ENCODE assay signal across 10 mouse cellular contexts in the genomic region with DNA sequence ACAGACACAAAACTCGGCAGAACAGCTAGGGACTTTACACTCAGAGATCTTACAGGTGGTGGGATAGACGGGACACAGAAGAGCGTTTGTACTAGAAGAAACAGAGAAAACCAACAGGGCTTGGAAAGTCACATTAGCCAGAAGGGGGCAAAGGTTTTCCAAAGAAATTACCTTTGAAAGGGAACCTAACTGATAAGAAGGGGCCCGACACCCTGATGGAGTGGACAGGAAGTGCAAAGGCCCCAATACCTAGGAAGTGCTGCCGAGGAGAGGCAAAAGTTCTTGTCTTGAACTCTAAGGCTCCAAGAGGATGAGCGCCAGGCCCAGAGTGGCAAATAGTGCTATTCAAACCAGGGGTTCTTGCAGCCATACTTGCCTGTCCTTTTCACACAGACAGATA. TPM values are rescaled to one million over a fixed set of nuclear protein-coding genes. Genes with fewer than 3 reads are reported as not detected.
A peak's percentile ranks its signal among the peaks of the same experiment; 100 is the strongest.
DNase-seq lines count a peak whose midpoint lies in the region; ATAC-seq and TF ChIP-seq lines count a peak whose summit lies in the region.
"Had no signal": no experiment of that assay in that cellular context is flagged by ENCODE, and none has a peak within 500 bp of the region (broad histone marks: within the 10 kb centered on the region; RNA-seq: fewer than 3 reads in every experiment).

No protein-coding gene starts in this region.

- no peak overlapping the region for H3K9ac ChIP-seq in heart, embryonic 12.5 days
- H3K9ac ChIP-seq in lung, embryonic 16.5 days (ENCODE audit: low read length), result peak overlapping the region; percentile 43; the same call in 1 of the 2 replicates
- H3K9ac ChIP-seq in intestine, embryonic 14.5 days (ENCODE audit: low read length), result peak overlapping the region; percentile 1; the same call in 1 of the 2 replicates

- H3K9me3 ChIP-seq in heart, embryonic 10.5 days, result no peaks in the 10 kb centered on the region
- no peaks in the 10 kb centered on the region for H3K9me3 ChIP-seq in heart, embryonic 12.5 days (replicated peaks)
- H3K9me3 ChIP-seq in lung, embryonic 16.5 days (ENCODE audit: control insufficient read depth, low read length), result no peaks in the 10 kb centered on the region
- H3K9me3 ChIP-seq in intestine, embryonic 14.5 days (ENCODE audit: control insufficient read depth, low read length), result no peaks in the 10 kb centered on the region
- H3K9me3 ChIP-seq: megakaryocyte, embryonic 14.5 days had no signal

- no peak for DNase-seq in heart, embryonic 10.5 days (ENCODE audit: low spot score)
- no peak for DNase-seq in lung, postnatal 10 days
- no peak for DNase-seq in intestine, embryonic 14.5 days (ENCODE audit: low spot score)
- DNase-seq in frontal cortex, adult 2 months (ENCODE audit: extremely low spot score in 1 of 2, low spot score in 1 of 2), result no peak
- no peak for DNase-seq in embryo, embryonic 11 days

- H3K4me2 ChIP-seq in heart, embryonic 12.5 days, result no peak overlapping the region
- peak overlapping the region; percentile 96; the same call in 1 of the 2 replicates for H3K4me2 ChIP-seq in lung, embryonic 16.5 days (ENCODE audit: low read depth, low read length)
- H3K4me2 ChIP-seq in intestine, embryonic 14.5 days (ENCODE audit: low read length), result peak overlapping the region; percentile 94

- H3K4me1 ChIP-seq in heart, embryonic 10.5 days, result peaks cover 63% of the 10 kb centered on the region
- H3K4me1 ChIP-seq in heart, embryonic 12.5 days (replicated peaks), result peaks cover 38% of the 10 kb centered on the region
- H3K4me1 ChIP-seq in lung, embryonic 16.5 days (replicated peaks; ENCODE audit: control insufficient read depth, insufficient read depth, low read length), result peaks cover 11% of the 10 kb centered on the region
- peaks cover 10% of the 10 kb centered on the region for H3K4me1 ChIP-seq in intestine, embryonic 14.5 days (replicated peaks; ENCODE audit: control insufficient read depth, insufficient read depth, low read length)
- H3K4me1 ChIP-seq in small intestine, adult 2 months (ENCODE audit: control insufficient read depth, insufficient read depth, insufficient read length, low read length), result peaks cover 22% of the 10 kb centered on the region; the same call in 1 of the 2 replicates

- no peak for TF ChIP-seq CTCF in small intestine, adult 2 months (IDR thresholded peaks at IDR 0.05; ENCODE audit: extremely low read depth, insufficient read length, insufficient replicate concordance, low read depth, low read length)

- H3K27me3 ChIP-seq in heart, embryonic 10.5 days (ENCODE audit: insufficient read depth, poor library complexity, severe bottlenecking), result peaks cover 56% of the 10 kb centered on the region
- peaks cover 40% of the 10 kb centered on the region for H3K27me3 ChIP-seq in heart, embryonic 12.5 days (replicated peaks)
- H3K27me3 ChIP-seq in lung, embryonic 16.5 days (ENCODE audit: control insufficient read depth, insufficient read depth, low read depth, low read length), result no peaks in the 10 kb centered on the region
- no peaks in the 10 kb centered on the region for H3K27me3 ChIP-seq in intestine, embryonic 14.5 days (replicated peaks; ENCODE audit: control insufficient read depth, insufficient read depth, low read length)
- H3K27me3 ChIP-seq in small intestine, adult 2 months (ENCODE audit: control insufficient read depth, insufficient read depth, low read length), result no peaks in the 10 kb centered on the region

- WGBS in heart, embryonic 10.5 days, result 52% methylated on average over 6 of the region's 6 CpGs
- WGBS in heart, embryonic 12.5 days, result 56% methylated on average over 6 of the region's 6 CpGs
- 33% methylated on average over 6 of the region's 6 CpGs for WGBS in lung, embryonic 16.5 days
- WGBS in intestine, embryonic 14.5 days, result 47% methylated on average over 6 of the region's 6 CpGs
- 25% methylated on average over 6 of the region's 6 CpGs for WGBS in small intestine, adult 2 months

- no peaks in the 10 kb centered on the region for H3K36me3 ChIP-seq in heart, embryonic 10.5 days
- H3K36me3 ChIP-seq in heart, embryonic 12.5 days, result no peaks in the 10 kb centered on the region
- H3K36me3 ChIP-seq in lung, embryonic 16.5 days (ENCODE audit: control insufficient read depth, insufficient read depth, low read length), result no peaks in the 10 kb centered on the region
- no peaks in the 10 kb centered on the region for H3K36me3 ChIP-seq in intestine, embryonic 14.5 days (ENCODE audit: control insufficient read depth, insufficient read depth, low read length)
- H3K36me3 ChIP-seq in small intestine, adult 2 months (ENCODE audit: control insufficient read depth, insufficient read depth, low read length), result no peaks in the 10 kb centered on the region

- 0 out of 2 replicates have a peak overlapping the region, but pooled peaks have one; percentile 83 for H3K27ac ChIP-seq in heart, embryonic 10.5 days
- H3K27ac ChIP-seq in heart, embryonic 12.5 days (ENCODE audit: poor library complexity, severe bottlenecking), result no peak overlapping the region
- no peak overlapping the region for H3K27ac ChIP-seq in lung, embryonic 16.5 days (ENCODE audit: low read length)
- H3K27ac ChIP-seq in intestine, embryonic 14.5 days (ENCODE audit: low read depth), result peak overlapping the region; percentile 76
- peak overlapping the region; percentile 98 for H3K27ac ChIP-seq in small intestine, adult 2 months (ENCODE audit: insufficient read depth, low read depth, low read length)

- peak overlapping the region; percentile 72; the same call in 1 of the 2 replicates for H3K4me3 ChIP-seq in heart, embryonic 10.5 days
- no peak overlapping the region for H3K4me3 ChIP-seq in heart, embryonic 12.5 days
- H3K4me3 ChIP-seq in lung, embryonic 16.5 days (ENCODE audit: low read length), result no peak overlapping the region
- H3K4me3 ChIP-seq in intestine, embryonic 14.5 days (ENCODE audit: low read depth, low read length), result no peak overlapping the region
- H3K4me3 ChIP-seq in small intestine, adult 2 months (ENCODE audit: low read depth, low read length), result no peak overlapping the region

- TF ChIP-seq POLR2A in small intestine, adult 2 months (IDR thresholded peaks at IDR 0.05; ENCODE audit: low read depth, low read length), result no peak

- no peak for ATAC-seq in heart, embryonic 12.5 days (ENCODE audit: insufficient number of reproducible peaks, low FRiP score)
- ATAC-seq in lung, embryonic 16.5 days (ENCODE audit: low read depth), result no peak
- ATAC-seq in intestine, embryonic 14.5 days (replicated peaks; ENCODE audit: low FRiP score, low TSS enrichment, low read depth), result no peak

RNA-seq across cellular contexts. Expression of gene Dnm1, which starts 0.7 kb away (rescaled TPM):
- polyA plus RNA-seq in heart, embryonic 10.5 days (2016; fragmentation: Nextera tagmentation; extraction: Ambion mirVana), result 4.3 and 9.4 TPM in 2 replicates
- 6.2 and 7.6 TPM in 2 replicates for polyA plus RNA-seq in heart, embryonic 12.5 days (2016; fragmentation: Nextera tagmentation; extraction: Ambion mirVana)
- 5.7 and 5.9 TPM in 2 replicates for polyA plus RNA-seq in lung, embryonic 16.5 days (2015; fragmentation: Nextera tagmentation; extraction: Ambion mirVana)
- 22.7 TPM in 2 replicates for polyA plus RNA-seq in intestine, embryonic 14.5 days (2014; fragmentation: Nextera tagmentation; extraction: Ambion mirVana)
- 248 and 480 TPM in 2 replicates for polyA plus RNA-seq in small intestine, adult 2 months (2012; rRNA removed)
- polyA plus RNA-seq in frontal cortex, adult 2 months (2012; rRNA removed), result 1,288 and 1,302 TPM in 2 replicates

RNA-seq across cellular contexts. Expression of gene Ciz1, which starts 1.7 kb away (rescaled TPM):
- polyA plus RNA-seq in heart, embryonic 10.5 days (2016; fragmentation: Nextera tagmentation; extraction: Ambion mirVana), result 41.0 and 48.0 TPM in 2 replicates
- 40.5 and 42.2 TPM in 2 replicates for polyA plus RNA-seq in heart, embryonic 12.5 days (2016; fragmentation: Nextera tagmentation; extraction: Ambion mirVana)
- polyA plus RNA-seq in lung, embryonic 16.5 days (2015; fragmentation: Nextera tagmentation; extraction: Ambion mirVana), result 46.1 and 50.7 TPM in 2 replicates
- polyA plus RNA-seq in intestine, embryonic 14.5 days (2014; fragmentation: Nextera tagmentation; extraction: Ambion mirVana), result 48.4 and 53.1 TPM in 2 replicates
- polyA plus RNA-seq in small intestine, adult 2 months (2012; rRNA removed), result 121 and 275 TPM in 2 replicates
- 164 and 170 TPM in 2 replicates for polyA plus RNA-seq in frontal cortex, adult 2 months (2012; rRNA removed)

RNA-seq across cellular contexts. Expression of gene 1110008P14Rik, which starts 27.9 kb away (rescaled TPM):
- 41.2 and 50.5 TPM in 2 replicates for polyA plus RNA-seq in heart, embryonic 10.5 days (2016; fragmentation: Nextera tagmentation; extraction: Ambion mirVana)
- 48.2 and 48.9 TPM in 2 replicates for polyA plus RNA-seq in heart, embryonic 12.5 days (2016; fragmentation: Nextera tagmentation; extraction: Ambion mirVana)
- polyA plus RNA-seq in lung, embryonic 16.5 days (2015; fragmentation: Nextera tagmentation; extraction: Ambion mirVana), result 34.0 and 36.4 TPM in 2 replicates
- 35.7 and 36.8 TPM in 2 replicates for polyA plus RNA-seq in intestine, embryonic 14.5 days (2014; fragmentation: Nextera tagmentation; extraction: Ambion mirVana)
- 117 and 134 TPM in 2 replicates for polyA plus RNA-seq in small intestine, adult 2 months (2012; rRNA removed)
- 396 and 571 TPM in 2 replicates for polyA plus RNA-seq in frontal cortex, adult 2 months (2012; rRNA removed)

RNA-seq across cellular contexts. Expression of gene Lcn2, which starts 34.2 kb away (rescaled TPM):
- polyA plus RNA-seq in heart, embryonic 10.5 days (2016; fragmentation: Nextera tagmentation; extraction: Ambion mirVana), result not detected in 2 replicates
- 0.14 and 0.38 TPM in 2 replicates for polyA plus RNA-seq in heart, embryonic 12.5 days (2016; fragmentation: Nextera tagmentation; extraction: Ambion mirVana)
- polyA plus RNA-seq in lung, embryonic 16.5 days (2015; fragmentation: Nextera tagmentation; extraction: Ambion mirVana), result 1.8 and 5.6 TPM in 2 replicates
- polyA plus RNA-seq in intestine, embryonic 14.5 days (2014; fragmentation: Nextera tagmentation; extraction: Ambion mirVana), result 0.93 TPM in 1 of 2 replicates, not detected in the other
- polyA plus RNA-seq in small intestine, adult 2 months (2012; rRNA removed), result 5.5 and 5.8 TPM in 2 replicates
- 0.18 and 0.80 TPM in 2 replicates for polyA plus RNA-seq in frontal cortex, adult 2 months (2012; rRNA removed)
- polyA plus RNA-seq: C2C12 had no signal

RNA-seq across cellular contexts. Expression of gene Ptges2, which starts 41.9 kb away (rescaled TPM):
- polyA plus RNA-seq in heart, embryonic 10.5 days (2016; fragmentation: Nextera tagmentation; extraction: Ambion mirVana), result 34.4 and 46.6 TPM in 2 replicates
- 39.9 and 44.9 TPM in 2 replicates for polyA plus RNA-seq in heart, embryonic 12.5 days (2016; fragmentation: Nextera tagmentation; extraction: Ambion mirVana)
- polyA plus RNA-seq in lung, embryonic 16.5 days (2015; fragmentation: Nextera tagmentation; extraction: Ambion mirVana), result 20.6 and 23.9 TPM in 2 replicates
- polyA plus RNA-seq in intestine, embryonic 14.5 days (2014; fragmentation: Nextera tagmentation; extraction: Ambion mirVana), result 36.4 and 37.0 TPM in 2 replicates
- polyA plus RNA-seq in small intestine, adult 2 months (2012; rRNA removed), result 22.3 and 32.6 TPM in 2 replicates
- polyA plus RNA-seq in frontal cortex, adult 2 months (2012; rRNA removed), result 53.2 and 59.4 TPM in 2 replicates

Comparison
In these comparisons a context has a peak if more than half of its experiments do, and no peak if none do; other contexts are left out.
1. H3K27ac ChIP-seq: peak in heart, embryonic 10.5 days (single experiment), intestine, embryonic 14.5 days (single experiment) and small intestine, adult 2 months (single experiment); none in heart, embryonic 12.5 days (single experiment) and lung, embryonic 16.5 days (single experiment).
2. RNA of gene Dnm1, which starts 0.7 kb away (polyA plus RNA-seq): 1,288 to 1,302 TPM in frontal cortex, adult 2 months and 248 to 480 TPM in small intestine, adult 2 months; 22.7 TPM in intestine, embryonic 14.5 days, 4.3 to 9.4 TPM in heart, embryonic 10.5 days, 6.2 to 7.6 TPM in heart, embryonic 12.5 days and 5.7 to 5.9 TPM in lung, embryonic 16.5 days; every median in the first group is over 10 times any median in the second.